Mouse (Mus musculus) gastrocnemius, adult 2 months (tissue): ENCODE measurements around the gene Cryba1. TPM values are rescaled to one million over a fixed set of nuclear protein-coding genes. Genes with fewer than 3 reads are reported as not detected.
A peak's percentile ranks its signal among the peaks of the same experiment; 100 is the strongest.

Experiments
- DNase-seq: peaks from one replicate; pipeline ENCODE4 v3.0.0; 2022
- H3K27ac ChIP-seq: fragments of 200-600 bp; 2 replicates; pipeline ENCODE4 v1.8.1; 2022; ENCODE audit warnings: mild to moderate bottlenecking
- H3K4me3 ChIP-seq: fragments of 200-600 bp; 2 replicates; pipeline ENCODE4 v1.8.1; 2022; ENCODE audit warnings: mild to moderate bottlenecking, moderate library complexity
- CTCF ChIP-seq: fragments of 200-600 bp; IDR thresholded peaks from 2 replicates; pipeline ENCODE4 v1.8.1; 2022; ENCODE audit warnings: antibody characterized with exemption, mild to moderate bottlenecking, moderate library complexity
- intact Hi-C: fragments of 180-260 bp; cut with DNase I; formaldehyde crosslinking; loops from one replicate; pipeline ENCODE4 v1.15.1; 2025
- total RNA-seq, 2 experiments: library from RNA; stranded (reverse); gene quantifications; 2 replicates each; pipeline ENCODE4 v1.2.3; 2021

Gene Cryba1
- total RNA-seq, 2 experiments from 2014 or later: not detected

GRCm38 (mm10) chr11:77693026-77693425, 32.1 kb downstream of the Cryba1 start:
- no peak for TF ChIP-seq CTCF
- intact Hi-C loops: no loop called here
- DNase-seq: no peak
- H3K4me3 ChIP-seq: no peak overlapping the region
- H3K27ac ChIP-seq: no peak overlapping the region

- H3K27ac ChIP-seq: peak overlapping the region; percentile 100
- TF ChIP-seq CTCF: no peak
- H3K4me3 ChIP-seq: peak overlapping the region; percentile 75
- intact Hi-C loops: loop anchor here (5.0 kb wide), 1 partner anchor 115 kb away; no protein-coding TSS in a partner anchor
- DNase-seq: peak; percentile 72
Measured at GRCm38 (mm10) chr11:77687541-77688131, 37.4 kb downstream of the Cryba1 start.

DNA sequence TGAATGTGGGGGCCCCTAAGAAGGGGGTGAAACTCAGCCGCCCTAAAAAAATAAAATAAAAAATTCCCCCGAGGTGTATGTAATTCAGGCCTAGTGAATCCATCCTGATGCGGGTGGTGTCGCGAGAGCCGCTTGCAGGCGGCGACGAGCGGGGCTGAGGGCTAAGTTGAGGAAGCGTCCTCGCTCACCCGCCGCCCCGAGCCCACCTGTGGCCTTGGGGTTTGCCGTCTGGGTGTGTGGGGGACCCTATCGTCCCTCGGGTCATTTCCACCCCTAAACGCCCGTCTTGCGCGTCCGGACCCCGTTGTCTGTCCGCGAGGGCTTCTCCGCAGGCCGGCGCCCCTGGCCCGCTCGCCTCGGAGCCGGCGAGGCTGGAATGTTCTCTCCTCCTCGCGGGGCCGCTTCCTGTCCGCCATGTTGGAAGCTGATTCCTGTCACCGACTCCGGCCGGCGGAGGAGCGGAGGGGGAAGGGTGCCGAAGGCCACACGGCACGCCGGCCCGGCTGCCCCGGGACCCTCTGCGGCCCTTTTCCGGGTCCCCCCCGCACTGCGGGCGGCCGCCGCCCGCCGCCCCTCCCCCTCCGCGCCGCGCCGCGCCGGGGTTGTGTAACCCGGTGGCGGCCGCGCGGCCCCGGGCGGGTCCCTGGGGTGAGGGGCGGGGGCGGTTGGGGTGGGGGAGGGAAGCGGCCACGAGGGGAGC, 38.1 kb downstream of the Cryba1 start:
- DNase-seq: peak; percentile 77
- TF ChIP-seq CTCF: no peak
- Histone ChIP-seq H3K4me3 (peak overlapping the region; percentile 75), H3K27ac (peak overlapping the region; percentile 100)
- intact Hi-C loops: loop anchor here (5.0 kb wide), 1 partner anchor 115 kb away; no protein-coding TSS in a partner anchor

DNA sequence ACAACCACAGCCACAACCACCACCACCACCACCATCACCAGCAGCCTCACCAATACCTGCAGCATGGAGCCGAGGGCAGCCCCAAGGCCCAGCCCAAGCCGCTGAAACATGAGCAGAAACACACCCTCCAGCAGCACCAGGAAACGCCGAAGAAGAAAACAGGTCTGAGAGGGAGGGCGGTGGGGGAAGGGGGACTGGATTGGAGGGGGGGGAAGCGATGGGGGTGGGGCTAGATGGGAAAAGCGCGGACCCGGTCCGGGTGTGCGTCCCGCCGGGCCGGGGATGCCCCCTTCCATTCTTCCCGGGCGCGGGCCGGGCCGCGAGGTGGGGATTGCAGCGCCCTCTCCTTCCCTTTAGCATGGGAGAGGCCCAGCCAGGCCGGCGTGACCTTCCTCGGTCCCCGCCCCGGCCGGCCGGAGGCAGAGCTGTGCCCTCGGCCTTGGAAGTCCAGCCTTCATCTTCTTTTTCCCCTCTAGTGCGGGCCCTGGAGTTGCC, 38.7 kb downstream of the Cryba1 start:
- Histone ChIP-seq H3K4me3 (peak overlapping the region; percentile 75), H3K27ac (peak overlapping the region; percentile 100)
- peak; percentile 71 for DNase-seq
- intact Hi-C loops: loop anchor here (5.0 kb wide), 1 partner anchor 116 kb away; no protein-coding TSS in a partner anchor
- no peak for TF ChIP-seq CTCF

DNA sequence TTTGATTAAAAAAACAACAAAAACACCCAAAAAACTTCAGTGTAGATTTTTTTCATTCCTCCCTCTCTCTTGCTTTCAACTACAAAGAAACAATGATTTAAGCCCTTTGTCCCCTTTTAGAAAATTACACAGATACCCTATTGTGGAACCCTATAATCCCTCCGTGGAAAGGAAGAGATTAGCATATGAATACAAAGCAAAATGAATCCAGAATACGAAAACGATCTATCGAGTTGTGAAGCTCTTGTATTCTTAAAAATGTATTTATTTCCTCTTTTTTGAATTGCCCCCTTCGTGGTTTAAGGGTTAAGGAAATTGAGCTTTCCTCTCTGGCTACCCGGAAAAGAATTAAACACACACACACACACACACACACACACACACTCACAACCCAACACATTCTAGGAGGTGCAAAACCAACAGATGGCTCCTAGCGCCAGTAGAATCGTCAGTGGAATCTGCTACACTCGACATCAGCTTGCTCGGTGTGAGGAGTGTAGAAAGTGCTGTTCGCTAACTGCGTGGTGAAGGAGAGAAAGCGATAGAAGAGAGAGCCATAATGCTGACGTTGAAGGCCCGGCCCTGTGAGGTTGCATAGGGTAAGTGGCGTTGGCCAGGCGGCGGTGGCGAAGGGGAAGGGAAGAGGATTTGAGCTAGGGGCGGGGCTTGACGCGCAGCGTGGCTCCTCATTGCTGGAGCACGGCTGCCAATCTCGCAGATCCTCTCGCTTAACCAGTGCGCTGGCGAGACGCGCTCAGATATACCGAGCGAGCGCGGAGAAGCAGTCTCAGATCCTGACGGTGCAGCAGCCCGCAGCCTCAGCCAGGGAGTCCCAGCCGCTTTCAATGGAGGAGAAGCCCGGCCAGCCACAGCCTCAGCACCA, 39.5 kb downstream of the Cryba1 start, which contains the start of gene Nufip2:
Nufip2 (plus strand) TSS at position 773 of the 883 bp plus-strand sequence.
- Histone ChIP-seq H3K27ac (peak within 1 kb of the TSS; percentile 100), H3K4me3 (peak within 1 kb of the TSS; percentile 75)
- intact Hi-C loops: loop anchor here (5.0 kb wide), 1 partner anchor 117 kb away; no protein-coding TSS in a partner anchor
- DNase-seq: peak; percentile 99
- no peak for TF ChIP-seq CTCF

GRCm38 (mm10) chr11:77684896-77685295, 40.2 kb downstream of the Cryba1 start:
- H3K27ac ChIP-seq: peak overlapping the region; percentile 100
- intact Hi-C loops: loop anchor here (5.0 kb wide), 1 partner anchor 117 kb away; no protein-coding TSS in a partner anchor
- no peak for TF ChIP-seq CTCF

GRCm38 (mm10) chr11:77680018-77680417, 45.1 kb downstream of the Cryba1 start:
- H3K27ac ChIP-seq: no peak overlapping the region
- no peak overlapping the region for H3K4me3 ChIP-seq
- DNase-seq: no peak
- intact Hi-C loops: no loop called here
- no peak for TF ChIP-seq CTCF

More at GRCm38 (mm10) chr11:77684896-77685295, 40.2 kb downstream of the Cryba1 start:
- H3K4me3 ChIP-seq: peak overlapping the region; percentile 75
- DNase-seq: no peak

GRCm38 (mm10) chr11:77673428-77673991, 51.6 kb downstream of the Cryba1 start:
- intact Hi-C loops: no loop called here
- peak; percentile 26; the same call in 1 of the 2 replicates for TF ChIP-seq CTCF
- Histone ChIP-seq H3K27ac (no peak overlapping the region), H3K4me3 (no peak overlapping the region)
- DNase-seq: no peak

DNA sequence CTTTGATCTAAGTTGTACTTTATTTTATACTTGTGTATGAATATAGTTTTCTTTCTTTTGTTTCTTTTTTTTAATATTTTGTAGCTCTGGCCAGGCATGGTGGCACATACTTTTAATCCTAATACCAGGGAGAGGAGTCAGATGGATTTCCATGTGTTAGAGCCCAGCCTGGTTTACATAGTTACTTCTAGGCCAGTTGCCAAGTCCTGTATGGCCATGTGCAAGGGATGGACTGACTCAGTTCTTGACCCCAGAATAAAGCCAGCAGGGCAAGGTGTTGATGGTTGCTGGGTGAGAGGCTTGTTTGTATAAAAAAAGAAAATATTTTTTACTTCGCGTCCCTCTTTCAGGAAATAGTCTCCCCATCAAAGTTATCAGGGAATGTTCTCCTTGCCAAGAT, 52.3 kb downstream of the Cryba1 start:
- intact Hi-C loops: no loop called here
- no peak overlapping the region for H3K27ac ChIP-seq

More for the DNA sequence above, 52.3 kb downstream of the Cryba1 start:
- DNase-seq: no peak
- no peak overlapping the region for H3K4me3 ChIP-seq
- no peak for TF ChIP-seq CTCF

Other genes starting within 250 kb of the Cryba1 start
- gene Ankrd13b, start 235.6 kb downstream of the Cryba1 start, total RNA-seq: 10 to 100 TPM in 1 of 2 experiments, 1 to 10 TPM in 1; 9.5 to 10.8 TPM
- gene Git1, start 231.7 kb downstream of the Cryba1 start, total RNA-seq: 10 to 100 TPM; 25.9 to 33.3 TPM
- gene Abhd15, start 210.2 kb downstream of the Cryba1 start, total RNA-seq: under 1 TPM; 0.18 to 0.50 TPM
- gene Trp53i13, start 209.3 kb downstream of the Cryba1 start, total RNA-seq: 1 to 10 TPM; 2.3 to 5.0 TPM
- not detected for gene Gm10392, start 206.1 kb downstream of the Cryba1 start, total RNA-seq
- 10 to 100 TPM; 37.7 to 48.4 TPM for gene Taok1, start 117.5 kb downstream of the Cryba1 start, total RNA-seq
- 10 to 100 TPM; 36.9 to 43.8 TPM for gene Nufip2, start 39.1 kb downstream of the Cryba1 start, total RNA-seq
- 100 to 1,000 TPM; 345 to 399 TPM for gene Myo18a, start 38.0 kb upstream of the Cryba1 start, total RNA-seq
- not detected for gene Gm10277, start 62.5 kb upstream of the Cryba1 start, total RNA-seq
- not detected for gene Pipox, start 168.8 kb upstream of the Cryba1 start, total RNA-seq
- under 1 TPM in 1 of 2 experiments, not detected in 1; 0.25 TPM for gene Sez6, start 205.5 kb upstream of the Cryba1 start, total RNA-seq